Mouse (Mus musculus): ENCODE measurements around the gene Arhgap40. TPM values are rescaled to one million over a fixed set of nuclear protein-coding genes. Genes with fewer than 3 reads are reported as not detected.
A peak's percentile ranks its signal among the peaks of the same experiment; 100 is the strongest.

The Arhgap40 gene
- total RNA-seq, 2 experiments from 2014 or later, result not detected

GRCm38 (mm10) chr2:158545266-158545665 is 32.7 kb downstream of the Arhgap40 start:
- no peak; the same call in 1 of the 2 replicates for ATAC-seq (replicated peaks; ENCODE audit: poor library complexity, severe bottlenecking)

GRCm38 (mm10) chr2:158546751-158547150 is 34.2 kb downstream of the Arhgap40 start:
- peak; percentile 92 for ATAC-seq (replicated peaks; ENCODE audit: poor library complexity, severe bottlenecking)

GRCm38 (mm10) chr2:158550067-158550466 is 37.5 kb downstream of the Arhgap40 start:
- peak; percentile 58 for ATAC-seq (replicated peaks; ENCODE audit: poor library complexity, severe bottlenecking)

- no peak for ATAC-seq (replicated peaks; ENCODE audit: poor library complexity, severe bottlenecking)
Observed at GRCm38 (mm10) chr2:158554366-158554765, 41.8 kb downstream of the Arhgap40 start.

- peak; percentile 56 for ATAC-seq (replicated peaks; ENCODE audit: poor library complexity, severe bottlenecking)
Observed at GRCm38 (mm10) chr2:158555252-158555651, 42.7 kb downstream of the Arhgap40 start.

GRCm38 (mm10) chr2:158555812-158556211 is 43.2 kb downstream of the Arhgap40 start:
- 0 out of 2 replicates have a peak, but pooled peaks have one; percentile 7 for ATAC-seq (replicated peaks; ENCODE audit: poor library complexity, severe bottlenecking)

- peak; percentile 76 for ATAC-seq (replicated peaks; ENCODE audit: poor library complexity, severe bottlenecking)
Observed at GRCm38 (mm10) chr2:158556225-158556624, 43.6 kb downstream of the Arhgap40 start.

- no peak for ATAC-seq (replicated peaks; ENCODE audit: poor library complexity, severe bottlenecking)
Observed at GRCm38 (mm10) chr2:158556750-158557149, 44.2 kb downstream of the Arhgap40 start.

- no peak for ATAC-seq (replicated peaks; ENCODE audit: poor library complexity, severe bottlenecking)
Observed at GRCm38 (mm10) chr2:158559945-158560344, 47.3 kb downstream of the Arhgap40 start.

- no peak for ATAC-seq (replicated peaks; ENCODE audit: poor library complexity, severe bottlenecking)
Observed at GRCm38 (mm10) chr2:158560801-158561200, 48.2 kb downstream of the Arhgap40 start.

- ATAC-seq (replicated peaks; ENCODE audit: poor library complexity, severe bottlenecking), result no peak
Observed at GRCm38 (mm10) chr2:158561371-158562144, 49.0 kb downstream of the Arhgap40 start.

GRCm38 (mm10) chr2:158570421-158571081 is 58.0 kb downstream of the Arhgap40 start:
- peak; percentile 84 for ATAC-seq (replicated peaks; ENCODE audit: poor library complexity, severe bottlenecking)

- no peak for ATAC-seq (replicated peaks; ENCODE audit: poor library complexity, severe bottlenecking)
Observed at GRCm38 (mm10) chr2:158579979-158580378, 67.4 kb downstream of the Arhgap40 start.

- no peak for ATAC-seq (replicated peaks; ENCODE audit: poor library complexity, severe bottlenecking)
Observed at GRCm38 (mm10) chr2:158584621-158585358, 72.2 kb downstream of the Arhgap40 start.

GRCm38 (mm10) chr2:158588524-158589271 is 76.1 kb downstream of the Arhgap40 start:
- no peak for ATAC-seq (replicated peaks; ENCODE audit: poor library complexity, severe bottlenecking)

- ATAC-seq (replicated peaks; ENCODE audit: poor library complexity, severe bottlenecking), result peak; percentile 68
Observed at GRCm38 (mm10) chr2:158590495-158590894, 77.9 kb downstream of the Arhgap40 start.

- no peak for ATAC-seq (replicated peaks; ENCODE audit: poor library complexity, severe bottlenecking)
Observed at GRCm38 (mm10) chr2:158591286-158591685, 78.7 kb downstream of the Arhgap40 start.

GRCm38 (mm10) chr2:158593371-158593770 is 80.8 kb downstream of the Arhgap40 start:
- no peak for ATAC-seq (replicated peaks; ENCODE audit: poor library complexity, severe bottlenecking)

- peak; percentile 61 for ATAC-seq (replicated peaks; ENCODE audit: poor library complexity, severe bottlenecking)
Observed at GRCm38 (mm10) chr2:158595103-158595502, 82.5 kb downstream of the Arhgap40 start.

- ATAC-seq (replicated peaks; ENCODE audit: poor library complexity, severe bottlenecking), result no peak
Observed at GRCm38 (mm10) chr2:158595577-158595976, 83.0 kb downstream of the Arhgap40 start.
